Mouse (Mus musculus) limb, embryonic 14.5 days (tissue): ENCODE measurements around the gene Gm14419. TPM values are rescaled to one million over a fixed set of nuclear protein-coding genes. Genes with fewer than 3 reads are reported as not detected.
"Not testable (repeated sequence)": the region's sequence is repeated elsewhere in the genome, so short reads cannot be mapped to it uniquely, and the experiment has no call there.

Experiments used
- ATAC-seq: fragments of 200-750 bp; cut with Nextera tagmentation; 2 replicates; pipeline ENCODE4 v1.8.0; 2017; ENCODE audit warnings: low read depth, moderate number of reproducible peaks, moderate TSS enrichment; ENCODE audit not compliant: low FRiP score
- DNase-seq: peaks from one replicate; pipeline ENCODE4 v3.0.0-alpha.2; 2015; ENCODE audit warnings: low spot score
- H3K27ac ChIP-seq: fragments of 300-500 bp; sonication (generic); replicated peaks from 2 replicates; pipeline ENCODE4 v1.5.1; 2014; ENCODE audit warnings: low read depth, mild to moderate bottlenecking, low read length, moderate library complexity, mixed read lengths
- H3K27me3 ChIP-seq: fragments of 300-500 bp; sonication (generic); 2 replicates; pipeline ENCODE4 v1.6.1; 2014; ENCODE audit warnings: low read length, mixed read lengths; ENCODE audit not compliant: control insufficient read depth, insufficient read depth
- H3K36me3 ChIP-seq: fragments of 300-500 bp; sonication (generic); 2 replicates; pipeline ENCODE4 v1.6.1; 2014; ENCODE audit warnings: mild to moderate bottlenecking, low read length, moderate library complexity, mixed read lengths; ENCODE audit not compliant: control insufficient read depth, insufficient read depth
- H3K4me1 ChIP-seq: fragments of 300-500 bp; sonication (generic); 2 replicates; pipeline ENCODE4 v1.6.1; 2014; ENCODE audit warnings: antibody characterized with exemption, low read length, mixed read lengths; ENCODE audit not compliant: control insufficient read depth, insufficient read depth
- H3K4me2 ChIP-seq: fragments of 300-500 bp; sonication (generic); replicated peaks from 2 replicates; pipeline ENCODE4 v1.6.1; 2014; ENCODE audit warnings: low read depth, mild to moderate bottlenecking, low read length, moderate library complexity; ENCODE audit not compliant: severe bottlenecking
- H3K4me3 ChIP-seq: fragments of 300-500 bp; sonication (generic); replicated peaks from 2 replicates; pipeline ENCODE4 v1.5.1; 2014; ENCODE audit warnings: low read length
- H3K9ac ChIP-seq: fragments of 300-500 bp; sonication (generic); 2 replicates; pipeline ENCODE4 v1.6.1; 2014; ENCODE audit warnings: mild to moderate bottlenecking, low read depth, low read length, moderate library complexity; ENCODE audit not compliant: severe bottlenecking
- H3K9me3 ChIP-seq: fragments of 300-500 bp; sonication (generic); 2 replicates; pipeline ENCODE4 v1.6.1; 2016; ENCODE audit warnings: low read length; ENCODE audit not compliant: control insufficient read depth
- WGBS: fragments of 180-500 bp; shearing (Covaris S2); extraction: QIAGEN DNeasy Blood & Tissue Kit; methylation state at CpG from one replicate; pipeline ENCODE4 v1.1.7; 2014; 5-methylcytosine and 5-hydroxymethylcytosine counted together
- polyA plus RNA-seq, 2 experiments: library from polyadenylated mRNA; depleted of rRNA in 1 of 2; stranded (reverse) in 1 of 2; unstranded in 1 of 2; fragments of >200 nt; fragmentation: Nextera tagmentation in 1 of 2; extraction: Ambion mirVana in 1 of 2; gene quantifications; 2 replicates each; pipeline versions ENCODE4 v1.2.1 to v1.2.3; 2012 to 2014

Gene Gm14419
- 6.6 and 7.8 TPM in 2 replicates for polyA plus RNA-seq (2012; rRNA removed)
- polyA plus RNA-seq (2014; fragmentation: Nextera tagmentation; extraction: Ambion mirVana): 10.6 and 14.6 TPM in 2 replicates

- not testable (repeated sequence) for H3K9me3 ChIP-seq, DNase-seq, H3K9ac ChIP-seq, ATAC-seq, H3K27me3 ChIP-seq, H3K4me3 ChIP-seq, H3K4me2 ChIP-seq, H3K36me3 ChIP-seq, H3K27ac ChIP-seq, H3K4me1 ChIP-seq
- WGBS: no CpG with 5 or more reads among the region's 6 CpGs
These were observed at the start of gene Gm14419 for GRCm38 (mm10) chr2:177000656-177001055. Gm14419 (plus strand) TSS chr2:177000956.

Other genes starting within 250 kb of the Gm14419 start
- 8.4 and 14.2 TPM in 2 replicates for gene Gm14295, start 202.3 kb upstream of the Gm14419 start, polyA plus RNA-seq (2012; rRNA removed)
- 14.4 and 18.5 TPM in 2 replicates for gene Gm14295, start 202.3 kb upstream of the Gm14419 start, polyA plus RNA-seq (2014; fragmentation: Nextera tagmentation; extraction: Ambion mirVana)
- gene Gm14408, start 169.8 kb upstream of the Gm14419 start, polyA plus RNA-seq (2012; rRNA removed): not detected in 2 replicates
- gene Gm14408, start 169.8 kb upstream of the Gm14419 start, polyA plus RNA-seq (2014; fragmentation: Nextera tagmentation; extraction: Ambion mirVana): not detected in 2 replicates
- 7.0 and 11.9 TPM in 2 replicates for gene Gm14296, start 73.1 kb upstream of the Gm14419 start, polyA plus RNA-seq (2012; rRNA removed)
- 7.0 and 11.4 TPM in 2 replicates for gene Gm14296, start 73.1 kb upstream of the Gm14419 start, polyA plus RNA-seq (2014; fragmentation: Nextera tagmentation; extraction: Ambion mirVana)
- gene Gm14401, start 73.4 kb downstream of the Gm14419 start, polyA plus RNA-seq (2012; rRNA removed): not detected in 2 replicates
- gene Gm14401, start 73.4 kb downstream of the Gm14419 start, polyA plus RNA-seq (2014; fragmentation: Nextera tagmentation; extraction: Ambion mirVana): 0.41 TPM in 1 of 2 replicates, not detected in the other
- gene Gm14410, start 205.5 kb downstream of the Gm14419 start, polyA plus RNA-seq (2012; rRNA removed): 16.5 and 26.0 TPM in 2 replicates
- 31.3 and 32.1 TPM in 2 replicates for gene Gm14410, start 205.5 kb downstream of the Gm14419 start, polyA plus RNA-seq (2014; fragmentation: Nextera tagmentation; extraction: Ambion mirVana)